Mouse (Mus musculus) stomach, embryonic 16.5 days (tissue): Measurements from ENCODE around the gene Pde1b. TPM values are rescaled to one million over a fixed set of nuclear protein-coding genes. Genes with fewer than 3 reads are reported as not detected.

Source experiments
- ATAC-seq: fragments of 200-750 bp; cut with Nextera tagmentation; 2 replicates; pipeline ENCODE4 v1.8.0; 2017; ENCODE audit warnings: moderate number of reproducible peaks, moderate TSS enrichment; ENCODE audit not compliant: insufficient read depth, low FRiP score
- H3K27ac ChIP-seq: fragments of 300-500 bp; sonication (generic); 2 replicates; pipeline ENCODE4 v1.5.1; 2014; ENCODE audit warnings: low read length
- H3K27me3 ChIP-seq: fragments of 300-500 bp; sonication (generic); 2 replicates; pipeline ENCODE4 v1.6.1; 2014; ENCODE audit warnings: low read length, control low read depth, mixed read lengths; ENCODE audit not compliant: control insufficient read depth, insufficient read depth
- H3K36me3 ChIP-seq: fragments of 300-500 bp; sonication (generic); 2 replicates; pipeline ENCODE4 v1.6.1; 2014; ENCODE audit warnings: low read length; ENCODE audit not compliant: control insufficient read depth, insufficient read depth
- H3K4me1 ChIP-seq: fragments of 300-500 bp; sonication (generic); 2 replicates; pipeline ENCODE4 v1.6.1; 2014; ENCODE audit warnings: low read length, control low read depth, mixed read lengths; ENCODE audit not compliant: control insufficient read depth, insufficient read depth
- H3K4me2 ChIP-seq: fragments of 300-500 bp; sonication (generic); 2 replicates; pipeline ENCODE4 v1.6.1; 2014; ENCODE audit warnings: low read depth, low read length, mixed read lengths
- H3K4me3 ChIP-seq: fragments of 300-500 bp; sonication (generic); replicated peaks from 2 replicates; pipeline ENCODE4 v1.5.1; 2014; ENCODE audit warnings: mild to moderate bottlenecking, low read length
- H3K9ac ChIP-seq: fragments of 300-500 bp; sonication (generic); 2 replicates; pipeline ENCODE4 v1.6.1; 2014; ENCODE audit warnings: low read length
- H3K9me3 ChIP-seq: fragments of 300-500 bp; sonication (generic); replicated peaks from 2 replicates; pipeline ENCODE4 v1.6.1; 2016; ENCODE audit warnings: low read length, control low read depth; ENCODE audit not compliant: control insufficient read depth
- WGBS: fragments of 180-500 bp; shearing (Covaris S2); extraction: QIAGEN DNeasy Blood & Tissue Kit; methylation state at CpG from one replicate; pipeline ENCODE4 v1.1.7; 2014; 5-methylcytosine and 5-hydroxymethylcytosine counted together
- polyA plus RNA-seq: library from polyadenylated mRNA; unstranded; fragments of >200 nt; fragmentation: Nextera tagmentation; extraction: Ambion mirVana; gene quantifications from 2 replicates; pipeline ENCODE4 v1.2.1, GENCODE M21; 2015

Pde1b gene
- polyA plus RNA-seq, 1 experiment from 2014 or later, result 10.8 TPM

- no peak for ATAC-seq
- Histone ChIP-seq H3K9ac (no peak overlapping the region), H3K36me3 (peaks cover 3% of the 10 kb centered on the region; the same call in 1 of the 2 replicates), H3K27me3 (no peaks in the 10 kb centered on the region), H3K9me3 (no peaks in the 10 kb centered on the region), H3K4me2 (no peak overlapping the region), H3K27ac (no peak overlapping the region), H3K4me3 (no peak overlapping the region), H3K4me1 (peaks cover 18% of the 10 kb centered on the region)
- 24% methylated on average over 5 of the region's 5 CpGs for WGBS
Observed at GRCm38 (mm10) chr15:103518600-103519385, 16.0 kb downstream of the Pde1b start.

- H3K4me2 ChIP-seq, result no peak overlapping the region
- peaks cover 14% of the 10 kb centered on the region for H3K4me1 ChIP-seq
- peaks cover 3% of the 10 kb centered on the region; the same call in 1 of the 2 replicates for H3K36me3 ChIP-seq
- H3K9me3 ChIP-seq, result no peaks in the 10 kb centered on the region
- no peaks in the 10 kb centered on the region for H3K27me3 ChIP-seq
- H3K4me3 ChIP-seq, result no peak overlapping the region
- WGBS, result 34% methylated on average over 4 of the region's 4 CpGs
- no peak overlapping the region for H3K9ac ChIP-seq
- no peak overlapping the region for H3K27ac ChIP-seq
- ATAC-seq, result no peak
Observed at GRCm38 (mm10) chr15:103519386-103520378, 16.8 kb downstream of the Pde1b start.

GRCm38 (mm10) chr15:103522458-103523099 lies 19.7 kb downstream of the Pde1b start:
- no peaks in the 10 kb centered on the region for H3K9me3 ChIP-seq
- H3K36me3 ChIP-seq, result peaks cover 3% of the 10 kb centered on the region; the same call in 1 of the 2 replicates
- H3K27ac ChIP-seq, result no peak overlapping the region
- H3K4me3 ChIP-seq, result no peak overlapping the region
- no peak for ATAC-seq
- H3K4me2 ChIP-seq, result no peak overlapping the region
- WGBS, result 56% methylated on average over 3 of the region's 3 CpGs
- H3K27me3 ChIP-seq, result no peaks in the 10 kb centered on the region
- H3K4me1 ChIP-seq, result peaks cover 10% of the 10 kb centered on the region; the same call in 1 of the 2 replicates
- no peak overlapping the region for H3K9ac ChIP-seq

GRCm38 (mm10) chr15:103523156-103523555 lies 20.3 kb downstream of the Pde1b start:
- Histone ChIP-seq H3K36me3 (peaks cover 3% of the 10 kb centered on the region; the same call in 1 of the 2 replicates), H3K9ac (no peak overlapping the region), H3K9me3 (no peaks in the 10 kb centered on the region), H3K4me2 (no peak overlapping the region), H3K4me1 (peaks cover 10% of the 10 kb centered on the region; the same call in 1 of the 2 replicates), H3K27me3 (no peaks in the 10 kb centered on the region), H3K27ac (no peak overlapping the region), H3K4me3 (no peak overlapping the region)
- ATAC-seq, result no peak
- WGBS, result 61% methylated on average over 3 of the region's 3 CpGs

- WGBS, result 11% methylated on average over 5 of the region's 5 CpGs
- H3K27me3 ChIP-seq, result no peaks in the 10 kb centered on the region
- no peaks in the 10 kb centered on the region for H3K4me1 ChIP-seq
- no peak overlapping the region for H3K4me2 ChIP-seq
- H3K27ac ChIP-seq, result no peak overlapping the region
- H3K4me3 ChIP-seq, result no peak overlapping the region
- no peaks in the 10 kb centered on the region for H3K9me3 ChIP-seq
- H3K9ac ChIP-seq, result no peak overlapping the region
- ATAC-seq, result peak; percentile 61; the same call in 1 of the 2 replicates
- no peaks in the 10 kb centered on the region for H3K36me3 ChIP-seq
Observed at GRCm38 (mm10) chr15:103530372-103530771, 27.5 kb downstream of the Pde1b start.

GRCm38 (mm10) chr15:103534054-103534620 lies 31.3 kb downstream of the Pde1b start:
- no peak for ATAC-seq
- Histone ChIP-seq H3K4me2 (no peak overlapping the region), H3K27ac (no peak overlapping the region)

GRCm38 (mm10) chr15:103535030-103535429 lies 32.2 kb downstream of the Pde1b start:
- H3K9me3 ChIP-seq, result no peaks in the 10 kb centered on the region
- peaks cover 10% of the 10 kb centered on the region; the same call in 1 of the 2 replicates for H3K4me1 ChIP-seq
- H3K27ac ChIP-seq, result no peak overlapping the region
- no peak overlapping the region for H3K4me3 ChIP-seq
- H3K27me3 ChIP-seq, result peaks cover 13% of the 10 kb centered on the region; the same call in 1 of the 2 replicates
- 84% methylated on average over 2 of the region's 2 CpGs for WGBS
- ATAC-seq, result no peak
- H3K9ac ChIP-seq, result no peak overlapping the region
- no peaks in the 10 kb centered on the region for H3K36me3 ChIP-seq
- no peak overlapping the region for H3K4me2 ChIP-seq

More at GRCm38 (mm10) chr15:103534054-103534620, 31.3 kb downstream of the Pde1b start:
- Histone ChIP-seq H3K9me3 (no peaks in the 10 kb centered on the region), H3K4me3 (no peak overlapping the region), H3K9ac (no peak overlapping the region), H3K4me1 (peaks cover 10% of the 10 kb centered on the region; the same call in 1 of the 2 replicates), H3K36me3 (no peaks in the 10 kb centered on the region), H3K27me3 (peaks cover 13% of the 10 kb centered on the region; the same call in 1 of the 2 replicates)
- 73% methylated on average over 7 of the region's 7 CpGs for WGBS

- Histone ChIP-seq H3K36me3 (no peaks in the 10 kb centered on the region), H3K4me2 (no peak overlapping the region), H3K27me3 (peaks cover 16% of the 10 kb centered on the region; the same call in 1 of the 2 replicates), H3K4me3 (no peak overlapping the region), H3K9ac (no peak overlapping the region), H3K4me1 (peaks cover 10% of the 10 kb centered on the region; the same call in 1 of the 2 replicates), H3K27ac (no peak overlapping the region), H3K9me3 (no peaks in the 10 kb centered on the region)
- ATAC-seq, result no peak
- 51% methylated on average over 1 of the region's 1 CpGs for WGBS
Observed at GRCm38 (mm10) chr15:103535786-103536185, 33.0 kb downstream of the Pde1b start.
